Mouse (Mus musculus): Measurements from ENCODE around the gene Slc34a2.

Gene Slc34a2

DNA sequence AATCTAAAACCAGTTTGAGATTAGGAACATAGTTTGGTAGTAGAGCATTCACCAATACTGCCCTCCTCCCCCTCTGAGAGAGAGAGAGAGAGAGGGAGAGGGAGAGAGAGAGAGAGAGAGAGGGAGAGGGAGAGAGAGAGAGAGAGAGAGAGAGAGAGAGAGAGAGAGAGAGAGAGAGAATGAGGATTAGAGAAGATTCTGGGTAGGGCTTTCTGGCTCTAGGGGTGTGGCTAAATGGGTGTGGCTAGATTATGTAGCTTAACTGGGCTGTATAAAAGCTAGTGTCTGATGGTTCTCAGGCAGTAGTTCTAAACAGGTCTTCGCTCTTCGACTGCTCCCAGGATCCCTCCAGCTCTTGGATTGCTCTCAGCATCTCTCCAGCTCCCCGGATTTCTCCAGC lies at the start of gene Slc34a2:
Gene Slc34a2, plus strand, starts transcription at position 301 of the 400 bp plus-strand sequence.
- in situ Hi-C loops (cut with MboI): no loop called here

DNA sequence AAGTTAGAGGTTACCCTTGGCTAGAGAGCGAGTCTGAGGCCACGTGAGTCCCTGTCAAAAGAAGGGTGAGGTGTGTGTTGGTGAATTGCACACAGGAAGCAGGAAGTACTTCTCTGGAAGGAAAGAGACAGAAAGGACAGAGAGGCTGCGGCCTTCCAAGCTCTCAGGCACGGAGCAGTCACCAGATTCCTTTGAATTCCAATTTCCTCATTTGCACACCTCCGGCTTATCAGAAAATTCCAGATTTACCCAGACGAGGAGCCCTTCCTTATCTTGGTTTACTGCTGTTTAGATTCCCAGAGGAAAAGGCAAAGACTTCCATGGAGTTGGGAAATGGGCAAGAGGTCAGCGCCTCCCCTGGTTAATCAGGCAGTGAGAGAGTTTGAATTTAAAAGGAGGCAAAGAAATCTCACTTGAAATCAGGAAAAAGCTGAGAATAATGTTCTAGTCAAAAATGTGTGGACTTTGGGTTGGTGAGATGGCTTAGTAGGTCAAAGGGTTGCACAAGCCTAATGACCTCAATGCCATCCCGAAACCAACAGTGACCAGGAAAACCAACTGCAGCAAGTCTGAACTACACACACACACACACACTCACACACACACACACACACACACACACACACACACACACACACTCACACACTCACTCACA lies 47.1 kb upstream of the Slc34a2 start:
- in situ Hi-C loops (cut with MboI): no loop called here

DNA sequence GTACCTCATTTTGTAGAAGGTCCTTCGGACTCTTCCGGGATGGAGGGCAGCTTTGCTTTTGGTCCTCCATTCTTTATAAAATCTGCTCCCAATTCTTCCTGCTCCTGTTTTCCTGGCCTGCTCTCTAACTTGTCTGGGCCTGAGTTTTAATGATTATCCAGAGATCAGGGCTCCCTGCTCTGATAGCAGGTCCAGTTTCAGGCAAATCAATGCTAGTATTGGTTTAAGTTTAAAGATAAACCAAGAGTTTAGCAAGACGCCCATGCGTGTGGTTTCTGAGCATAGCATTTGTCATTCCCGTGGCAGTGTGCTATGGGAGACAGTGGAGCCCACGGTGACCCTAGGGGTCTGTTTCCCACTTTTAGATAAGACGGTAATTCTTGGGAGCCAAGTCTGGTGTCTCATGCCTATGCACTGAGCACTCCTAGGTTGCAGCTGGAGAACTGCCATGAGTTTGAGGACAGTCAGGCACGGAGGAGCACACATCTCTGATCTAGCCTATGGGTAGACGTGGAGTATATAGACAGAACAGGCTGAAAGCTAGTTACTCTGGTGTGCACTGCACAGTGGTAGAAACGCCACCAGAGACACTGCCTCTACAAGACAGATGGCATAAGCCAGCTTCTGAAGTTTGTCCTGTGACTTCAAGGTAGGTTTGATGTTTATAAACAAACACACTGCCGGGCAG lies 45.5 kb upstream of the Slc34a2 start:
- in situ Hi-C loops (cut with MboI): no loop called here

DNA sequence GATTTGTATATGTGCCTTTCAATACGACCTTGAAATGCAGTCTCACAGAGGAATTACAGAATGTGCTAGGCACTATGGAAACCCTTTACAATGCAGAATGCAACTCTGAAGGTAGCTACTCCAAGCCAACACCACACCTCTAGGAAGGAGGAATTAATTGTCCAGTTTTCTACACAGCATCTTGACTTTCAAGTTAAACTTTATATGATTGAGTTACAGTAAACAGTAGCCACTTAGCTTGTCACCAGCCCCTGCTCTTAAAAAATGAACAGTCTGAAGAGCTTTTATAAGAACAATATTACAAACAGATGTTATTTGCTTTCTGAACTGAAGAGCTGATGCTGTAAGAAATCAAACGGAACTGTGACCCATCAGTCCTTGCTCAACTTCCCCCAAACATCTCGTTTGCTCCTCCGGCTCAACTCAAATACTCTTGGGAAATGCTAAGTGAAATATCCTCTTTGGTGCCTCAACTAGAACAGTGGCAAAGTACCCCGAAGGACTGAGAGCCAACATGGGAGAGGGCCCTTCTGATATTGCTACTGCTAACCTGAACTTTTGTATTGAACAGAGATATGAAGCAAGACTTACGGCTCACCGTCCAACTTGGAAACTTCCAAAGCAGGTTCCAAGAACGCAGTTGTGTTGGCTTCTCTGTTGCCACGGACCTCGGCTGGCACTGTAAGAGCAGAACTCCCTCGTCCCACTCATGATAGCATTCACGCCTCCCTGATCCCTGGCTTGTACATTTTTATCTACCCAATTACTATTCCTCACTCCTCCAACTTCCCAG lies 44.2 kb upstream of the Slc34a2 start:
- in situ Hi-C loops (cut with MboI): no loop called here

DNA sequence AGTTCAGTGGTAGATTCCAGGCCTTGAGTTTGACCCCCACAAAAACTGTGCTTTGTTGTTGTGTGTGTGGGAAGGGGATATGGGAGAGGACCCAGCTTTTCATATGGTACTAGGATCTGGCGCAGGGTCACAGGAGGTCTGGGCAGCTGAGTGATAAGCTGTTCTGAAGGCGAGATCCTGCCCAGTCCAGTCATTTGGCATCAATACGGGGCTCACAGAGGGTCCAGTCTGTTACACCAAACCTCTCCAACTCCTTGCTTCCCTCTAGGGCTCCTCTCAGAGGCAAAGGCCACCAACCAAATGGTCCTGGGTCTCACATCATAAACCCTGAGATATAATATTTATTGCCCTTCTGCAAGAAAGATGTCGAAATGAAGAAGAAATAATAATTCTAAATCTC lies 42.4 kb upstream of the Slc34a2 start:
- in situ Hi-C loops (cut with MboI): no loop called here

DNA sequence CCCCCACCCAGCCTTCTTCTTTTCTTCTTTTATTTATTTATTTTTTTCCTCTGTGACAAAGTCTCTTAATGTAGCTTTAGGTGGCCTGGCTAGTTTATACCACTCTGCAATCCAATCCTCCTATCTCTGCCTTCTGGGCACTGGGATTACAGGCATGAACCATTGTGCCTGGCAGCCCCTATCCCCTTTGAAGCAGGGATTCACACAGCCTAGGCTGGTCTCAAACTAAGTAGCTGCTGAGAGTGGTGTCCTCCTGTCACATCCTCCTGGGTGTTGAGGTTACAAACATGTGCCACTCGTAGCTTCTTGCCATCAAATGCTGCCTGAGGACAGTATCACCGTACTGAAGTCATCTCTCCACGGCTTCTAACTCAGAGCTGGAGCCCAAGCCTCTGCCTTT lies 41.7 kb upstream of the Slc34a2 start:
- in situ Hi-C loops (cut with MboI): no loop called here

DNA sequence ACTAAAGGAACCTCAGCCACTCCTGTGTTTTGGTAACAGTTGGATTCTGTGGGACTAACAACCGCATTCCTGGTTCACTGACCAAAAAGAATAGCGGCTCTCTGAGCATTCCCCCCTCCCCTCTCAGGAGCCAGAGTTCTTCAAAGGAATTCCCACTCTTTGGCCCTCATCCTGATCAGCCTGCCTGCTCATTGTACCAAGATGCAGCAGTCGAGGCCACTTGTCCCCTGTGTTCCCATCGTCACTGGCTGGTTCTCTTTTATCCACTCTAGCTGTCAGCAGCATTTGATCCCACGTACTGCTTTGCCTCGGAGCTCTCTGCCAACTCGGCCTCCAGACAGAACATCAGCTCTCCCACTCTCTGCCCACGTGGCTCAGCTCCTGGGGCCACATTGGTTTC lies 41.3 kb upstream of the Slc34a2 start:
- in situ Hi-C loops (cut with MboI): no loop called here

DNA sequence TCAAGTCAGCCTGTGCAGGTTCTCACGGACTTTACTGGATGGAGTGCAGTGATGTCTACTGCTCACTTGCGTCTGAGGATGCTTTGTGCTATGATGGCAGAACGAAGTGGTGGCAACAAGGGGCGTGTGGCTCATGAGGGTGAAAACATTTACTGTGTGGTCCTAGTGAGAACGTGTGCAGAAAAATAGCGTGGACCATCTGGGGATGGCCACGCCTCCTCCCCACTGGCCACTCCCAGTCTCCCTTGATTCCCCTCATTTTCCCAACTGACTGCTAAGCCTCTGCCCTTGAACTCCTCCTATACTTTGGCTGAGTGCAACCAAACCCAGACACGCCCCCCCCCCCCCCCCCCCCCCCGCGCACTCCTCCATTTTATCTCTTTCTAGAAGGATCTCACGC lies 40.8 kb upstream of the Slc34a2 start:
- in situ Hi-C loops (cut with MboI): no loop called here

DNA sequence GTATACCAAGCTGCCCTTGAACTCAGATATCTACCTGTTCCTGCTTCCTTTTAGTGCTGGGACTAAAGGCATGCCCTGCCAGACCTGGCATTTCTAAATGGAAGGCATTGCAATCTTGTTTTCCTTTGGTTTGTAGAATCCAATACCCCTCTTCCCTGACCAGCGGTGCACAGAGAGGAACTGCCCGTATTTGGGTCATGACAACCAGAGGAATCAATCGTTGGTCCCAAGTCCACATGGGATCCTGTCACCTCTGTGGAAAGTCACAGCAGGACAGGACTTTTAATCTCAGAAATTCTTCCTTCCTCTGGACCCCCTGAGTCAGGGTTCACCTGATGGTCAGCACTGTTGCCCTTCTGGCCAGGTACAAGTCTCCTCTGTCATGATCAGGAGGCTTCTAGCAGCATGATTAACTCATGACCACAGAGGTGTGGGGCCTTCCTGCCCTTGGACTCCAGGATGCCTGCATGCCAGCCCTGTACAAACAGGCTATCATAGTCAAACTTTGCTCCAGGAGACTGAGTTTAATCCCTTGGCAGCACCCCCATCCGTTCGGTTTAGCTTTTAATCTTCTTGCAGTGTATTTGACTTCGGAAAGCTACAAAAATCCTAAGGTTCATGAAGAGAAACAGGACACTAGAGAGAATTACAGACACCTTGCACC lies 39.7 kb upstream of the Slc34a2 start:
- in situ Hi-C loops (cut with MboI): no loop called here

DNA sequence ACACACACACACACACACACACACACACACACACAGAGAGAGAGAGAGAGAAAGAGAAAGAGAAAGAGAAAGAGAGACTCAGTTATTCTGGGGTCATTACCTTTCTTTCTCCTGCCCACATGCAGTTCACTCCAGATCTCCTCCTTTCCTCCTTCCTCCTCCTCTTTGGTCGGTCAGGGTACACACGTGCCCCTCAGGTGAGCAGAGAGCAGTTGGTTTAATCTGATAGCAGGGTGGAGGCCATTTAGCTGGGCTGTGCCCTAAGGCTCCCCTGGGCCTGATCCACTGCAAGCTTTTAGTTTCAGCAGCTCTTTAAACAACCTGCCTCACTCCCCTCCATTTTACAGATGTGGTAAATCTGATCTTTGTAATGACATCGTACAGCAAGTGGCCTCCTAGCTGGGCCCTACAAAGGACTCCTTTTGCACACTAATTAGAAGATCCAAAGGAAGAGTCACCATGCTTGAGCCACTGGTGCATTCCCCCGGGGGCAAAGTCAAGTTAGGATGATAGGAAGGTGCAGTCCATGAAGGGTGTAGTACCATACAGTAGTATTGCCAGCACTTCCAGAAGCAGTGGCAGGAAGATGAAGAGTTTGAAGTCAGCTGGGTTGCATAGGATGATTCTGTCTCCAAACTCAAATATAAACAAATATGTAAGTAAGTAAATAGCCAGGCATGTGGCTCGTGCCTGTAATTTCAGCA lies 37.6 kb upstream of the Slc34a2 start:
- in situ Hi-C loops (cut with MboI): no loop called here

DNA sequence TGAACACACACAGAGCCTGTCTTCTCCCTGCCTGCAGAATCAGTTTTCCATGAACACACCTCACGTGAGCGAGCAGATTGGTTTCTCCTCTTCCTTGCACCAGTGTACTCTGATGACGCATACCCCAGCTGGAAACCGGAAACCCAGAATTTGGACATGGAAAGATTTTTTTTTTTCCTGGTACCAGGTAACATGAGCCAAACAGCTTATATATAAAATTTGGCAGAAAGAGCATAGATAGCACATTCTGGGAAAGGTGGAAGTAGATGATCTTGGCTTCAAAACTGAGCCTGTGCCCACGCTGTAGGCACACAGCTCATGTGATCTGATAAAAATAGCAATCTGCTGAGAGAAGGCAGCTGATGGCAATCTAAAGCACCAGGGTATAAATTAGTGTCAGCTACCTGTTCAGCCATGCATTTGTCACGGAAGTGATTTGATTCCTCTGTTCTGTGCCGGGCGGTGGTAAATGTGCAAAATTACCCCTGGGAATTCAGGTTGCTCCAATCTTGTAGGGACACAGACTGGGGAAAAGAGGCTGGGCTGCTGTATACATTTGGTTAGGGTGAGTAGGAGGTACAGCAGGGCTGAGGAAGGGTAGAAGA lies 35.2 kb upstream of the Slc34a2 start:
- in situ Hi-C loops (cut with MboI): no loop called here

DNA sequence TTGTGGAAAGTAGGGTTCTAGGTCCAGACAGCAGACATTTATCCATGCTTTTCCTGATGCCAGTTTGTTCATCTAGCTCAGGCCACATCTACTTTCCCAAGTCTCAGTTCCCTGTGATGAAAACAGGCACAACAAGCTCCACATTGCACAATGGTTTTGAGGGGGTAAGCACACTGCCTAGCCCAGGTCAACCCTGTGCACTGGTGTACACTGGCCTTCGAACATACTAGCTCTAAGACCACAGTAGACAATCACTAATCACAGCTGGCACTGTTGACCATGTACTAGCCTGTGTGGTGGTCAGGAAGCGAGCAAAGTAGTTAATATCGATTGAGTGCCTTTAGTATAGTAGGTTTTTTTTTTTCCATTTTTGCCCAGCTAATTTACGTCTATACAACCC lies 34.4 kb upstream of the Slc34a2 start:
- in situ Hi-C loops (cut with MboI): no loop called here

DNA sequence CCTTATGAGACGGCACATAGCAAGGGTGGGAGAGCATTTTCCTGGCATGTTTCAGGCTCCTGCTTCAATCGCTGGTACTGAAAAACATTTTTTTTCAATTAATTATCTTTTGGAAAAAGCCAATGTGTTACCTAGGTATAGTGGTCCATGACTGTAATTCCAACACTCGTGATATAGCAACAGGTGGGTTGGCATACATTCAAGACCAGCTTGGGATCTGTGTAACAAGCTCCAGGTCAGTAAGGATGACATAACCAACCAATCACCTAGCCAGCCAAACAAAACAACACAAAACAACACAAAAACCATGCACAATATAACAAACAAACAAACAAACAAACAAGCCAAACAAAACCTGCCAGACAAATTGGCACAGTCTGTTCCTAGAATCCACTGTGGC lies 33.9 kb upstream of the Slc34a2 start:
- in situ Hi-C loops (cut with MboI): no loop called here

DNA sequence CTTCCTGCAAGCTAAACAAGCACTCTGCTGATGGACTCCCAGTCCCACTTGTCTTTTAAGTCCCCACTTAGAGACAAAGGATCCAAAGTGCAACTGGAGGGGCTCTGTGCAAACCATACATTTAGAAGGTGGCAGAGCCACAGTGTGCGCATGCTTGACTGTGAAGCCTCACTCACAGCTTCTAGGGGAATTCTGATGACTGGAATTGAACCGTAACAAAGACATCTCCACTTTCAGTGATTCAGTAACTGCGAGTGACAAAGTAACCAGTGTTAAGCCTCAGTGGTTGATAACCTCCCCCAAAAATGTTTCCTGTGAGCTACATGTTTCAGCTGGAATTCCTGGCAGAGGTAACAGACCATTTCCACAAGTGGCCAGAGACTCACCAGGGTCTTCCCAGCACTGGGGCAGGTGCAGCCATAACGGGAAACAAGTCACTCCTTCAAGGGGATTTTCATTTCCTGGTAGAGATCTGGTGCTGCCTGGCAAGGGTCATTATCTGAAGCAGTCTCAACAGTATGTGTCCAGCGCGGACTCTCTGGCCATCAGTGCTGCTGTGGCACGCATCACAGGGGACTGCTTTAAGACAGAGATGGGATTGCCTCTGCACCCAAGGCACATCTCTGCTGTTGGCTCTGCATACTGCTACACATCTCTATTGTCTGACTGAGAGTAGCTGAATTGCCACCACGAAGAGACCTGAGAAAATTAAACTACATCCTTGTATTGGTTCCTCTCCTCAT lies 28.7 kb upstream of the Slc34a2 start:
- in situ Hi-C loops (cut with MboI): no loop called here

DNA sequence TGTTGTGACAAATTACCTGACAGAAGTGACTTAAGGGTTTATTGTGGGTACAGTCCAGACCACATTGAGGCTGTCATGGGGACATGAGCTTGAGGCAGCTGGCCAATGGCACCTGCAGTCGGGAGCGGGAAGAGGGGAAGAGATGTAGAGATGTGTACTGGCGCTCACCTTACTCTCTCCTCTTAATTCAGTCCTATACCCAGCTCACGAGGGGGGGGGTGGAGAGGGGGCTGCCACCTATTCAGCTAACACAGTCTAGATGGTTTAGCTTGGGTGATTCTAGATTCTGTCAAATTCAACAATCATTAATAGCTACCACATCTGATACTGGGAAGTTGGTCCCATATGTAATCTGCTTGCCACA lies 28.1 kb upstream of the Slc34a2 start:
- in situ Hi-C loops (cut with MboI): no loop called here

DNA sequence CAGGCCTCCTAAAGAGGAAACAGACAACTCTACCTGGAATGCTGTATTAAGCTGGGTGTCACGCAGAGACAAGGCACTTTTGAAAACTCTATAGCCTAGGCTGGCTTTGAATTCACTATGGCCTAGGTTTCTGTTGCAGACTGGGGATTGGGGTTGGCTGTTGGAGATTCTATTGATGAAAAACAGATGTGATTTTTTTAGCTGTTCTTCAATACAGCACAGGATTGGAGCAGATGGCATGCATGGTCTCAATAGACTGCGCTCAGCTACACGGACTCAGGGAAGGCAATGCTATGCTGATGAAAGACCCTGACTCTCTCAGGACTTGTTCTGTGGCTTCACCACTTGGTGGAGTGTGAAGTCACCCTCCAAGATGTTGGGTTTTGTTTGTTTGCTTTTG lies 26.6 kb upstream of the Slc34a2 start:
- in situ Hi-C loops (cut with MboI): no loop called here

DNA sequence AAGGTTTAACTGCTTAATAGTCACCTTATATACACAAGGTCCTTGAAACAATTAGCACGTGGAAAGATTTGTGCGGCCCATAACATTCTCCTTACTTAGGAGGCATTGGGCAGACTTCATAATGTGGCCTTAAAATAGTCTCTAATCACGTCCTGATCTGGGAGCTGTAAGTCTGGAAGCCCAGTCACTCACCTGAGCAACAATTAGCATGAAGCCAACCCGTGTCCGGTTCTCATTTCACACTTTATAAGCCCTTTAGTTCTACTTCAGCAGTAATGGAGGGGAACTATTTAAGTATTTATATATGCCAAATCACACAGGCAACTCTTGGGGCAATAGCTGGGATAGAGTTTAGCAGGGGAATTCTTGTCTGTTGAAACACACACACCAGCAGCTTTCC lies 21.3 kb upstream of the Slc34a2 start:
- in situ Hi-C loops (cut with MboI): no loop called here

DNA sequence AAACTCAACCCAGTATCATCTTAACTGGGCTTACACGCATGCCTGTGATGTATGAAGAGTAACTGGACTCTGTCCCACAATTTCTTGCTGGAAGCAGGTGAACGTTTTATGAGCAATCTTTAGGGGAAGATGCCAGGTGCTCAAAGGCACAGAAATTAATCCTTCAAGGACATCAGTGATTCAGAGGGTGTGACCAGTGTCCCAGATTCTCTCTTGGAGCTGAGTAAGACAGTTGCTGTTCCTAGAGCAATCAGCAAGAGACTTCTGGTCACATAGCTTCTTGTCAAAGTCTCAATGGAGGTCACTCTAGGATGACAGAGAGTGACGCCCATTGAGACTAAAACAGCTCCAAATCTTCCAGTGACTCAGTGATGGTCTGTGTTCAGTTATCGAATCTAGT lies 19.6 kb upstream of the Slc34a2 start:
- in situ Hi-C loops (cut with MboI): no loop called here

DNA sequence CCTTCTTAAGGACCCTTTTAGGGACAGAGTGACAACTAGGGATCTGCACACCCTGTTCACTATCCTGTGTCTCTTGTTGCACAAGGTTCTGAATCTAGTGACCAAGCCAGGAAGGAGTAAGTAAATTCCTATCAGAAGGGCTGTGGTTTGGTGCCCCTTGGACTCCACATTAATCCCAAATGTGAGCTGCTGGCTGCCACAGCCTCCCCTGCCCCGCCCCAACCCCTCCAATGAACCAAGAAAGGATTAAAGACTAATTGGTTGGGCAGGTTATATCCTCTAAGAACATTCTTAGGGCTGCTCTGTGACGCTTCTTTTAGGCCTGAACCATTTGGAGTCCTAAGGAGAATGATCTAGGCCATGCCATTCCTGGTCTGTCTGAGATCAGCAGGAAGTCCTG lies 14.4 kb upstream of the Slc34a2 start:
- in situ Hi-C loops (cut with MboI): no loop called here

DNA sequence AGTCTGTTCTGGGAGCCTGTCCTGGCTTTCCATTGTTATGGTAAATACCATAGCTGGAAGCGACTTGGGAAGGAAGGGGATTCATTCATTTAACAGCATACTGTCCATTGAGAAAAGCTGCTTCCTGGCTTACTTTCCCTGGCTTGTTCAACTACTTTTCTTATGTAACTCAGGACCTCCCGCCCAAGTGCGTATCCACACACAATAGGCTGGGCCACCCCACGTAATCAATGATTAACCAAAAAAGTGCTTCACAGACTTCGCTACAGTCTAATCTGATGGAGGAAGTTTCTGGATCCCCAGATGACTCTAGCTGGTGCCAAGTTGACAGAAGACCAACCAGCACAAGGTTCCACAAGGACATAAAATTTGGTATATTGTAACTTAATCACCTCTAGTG lies 14.0 kb upstream of the Slc34a2 start:
- in situ Hi-C loops (cut with MboI): no loop called here

Measured in mature B cell (primary cell).